Mouse (Mus musculus): Measurements from ENCODE around the gene Erv3. TPM values are rescaled to one million over a fixed set of nuclear protein-coding genes. Genes with fewer than 3 reads are reported as not detected.

Erv3 gene
- polyA plus RNA-seq, 1 experiment from 2014 or later = not detected

DNA sequence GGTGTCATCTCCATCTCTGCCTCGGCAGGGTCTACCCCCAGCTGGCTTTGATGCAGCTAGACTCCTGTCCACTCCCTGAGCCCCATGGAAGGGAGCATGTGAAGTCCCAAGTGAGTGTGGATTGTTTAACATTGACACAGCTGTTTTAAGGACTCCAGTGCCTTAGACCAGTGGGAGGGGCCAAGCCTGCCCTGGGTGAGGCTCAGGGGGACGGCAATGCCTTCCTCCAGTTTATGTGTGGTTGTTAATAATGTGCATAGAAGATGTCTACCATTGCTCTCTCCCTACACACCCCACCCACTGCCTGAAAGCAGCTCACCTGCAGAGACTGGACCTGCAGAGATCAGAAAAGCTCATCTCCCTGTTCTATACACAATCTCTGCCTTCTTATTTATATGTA lies 35.6 kb downstream of the Erv3 start:
- DNase-seq (no peak), ATAC-seq (no peak)
- 27% methylated on average over 2 of the region's 2 CpGs for WGBS (ENCODE audit: insufficient replicate concordance)
- H3K27me3 ChIP-seq (ENCODE audit: insufficient read depth, low read length) = no peaks in the 10 kb centered on the region
- no peaks in the 10 kb centered on the region for H3K9me3 ChIP-seq (ENCODE audit: low read length)
- no peak overlapping the region for H3K27ac ChIP-seq (ENCODE audit: low read depth)
- no peak overlapping the region for H3K9ac ChIP-seq (replicated peaks)
- TF ChIP-seq CTCF (IDR thresholded peaks at IDR 0.05; ENCODE audit: low read depth) = no peak
- no peak for TF ChIP-seq EP300 (IDR thresholded peaks at IDR 0.05; ENCODE audit: low read depth)
- no peak overlapping the region for H3K4me2 ChIP-seq (ENCODE audit: low read depth, low read length)
- no peak overlapping the region for H3K4me3 ChIP-seq (ENCODE audit: low read depth, low read length)
- H3K36me3 ChIP-seq (replicated peaks; ENCODE audit: insufficient read depth, low read length) = no peaks in the 10 kb centered on the region
- peaks cover 33% of the 10 kb centered on the region for H3K4me1 ChIP-seq (ENCODE audit: insufficient read depth)

DNA sequence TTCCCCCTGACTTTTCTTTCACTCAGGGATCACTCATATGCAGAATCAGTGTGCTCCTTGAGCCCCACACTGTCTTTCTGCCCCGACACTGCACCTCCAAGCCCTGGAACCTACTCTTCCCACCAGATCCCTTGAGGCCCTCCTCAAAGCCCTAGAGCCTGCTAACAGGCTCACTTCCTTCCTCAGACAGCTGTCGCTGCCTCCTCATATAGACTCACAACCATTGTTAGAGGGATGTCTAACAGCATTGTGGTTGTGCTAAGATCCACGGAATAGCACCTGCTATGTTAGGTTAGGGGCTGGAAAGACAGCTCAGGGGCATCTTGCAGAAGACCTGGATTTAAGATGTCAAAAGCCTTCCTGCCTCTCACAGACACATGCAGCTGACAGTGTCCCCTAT lies 37.1 kb downstream of the Erv3 start:
- Histone ChIP-seq H3K9ac (replicated peaks) (no peak overlapping the region), H3K9me3 (ENCODE audit: low read length) (no peaks in the 10 kb centered on the region), H3K4me3 (ENCODE audit: low read depth, low read length) (no peak overlapping the region), H3K27me3 (ENCODE audit: insufficient read depth, low read length) (no peaks in the 10 kb centered on the region), H3K4me1 (ENCODE audit: insufficient read depth) (peaks cover 33% of the 10 kb centered on the region), H3K4me2 (ENCODE audit: low read depth, low read length) (no peak overlapping the region), H3K27ac (ENCODE audit: low read depth) (no peak overlapping the region), H3K36me3 (replicated peaks; ENCODE audit: insufficient read depth, low read length) (no peaks in the 10 kb centered on the region)
- no peak for DNase-seq
- TF ChIP-seq EP300 (IDR thresholded peaks at IDR 0.05; ENCODE audit: low read depth) = no peak
- no peak for TF ChIP-seq CTCF (IDR thresholded peaks at IDR 0.05; ENCODE audit: low read depth)
- no peak for ATAC-seq
- 49% methylated on average over 3 of the region's 3 CpGs for WGBS (ENCODE audit: insufficient replicate concordance)

- DNase-seq (no peak), ATAC-seq (no peak)
- no peaks in the 10 kb centered on the region for H3K27me3 ChIP-seq (ENCODE audit: insufficient read depth, low read length)
- 75% methylated on average over 3 of the region's 3 CpGs for WGBS (ENCODE audit: insufficient replicate concordance)
- no peak overlapping the region for H3K4me3 ChIP-seq (ENCODE audit: low read depth, low read length)
- no peaks in the 10 kb centered on the region for H3K9me3 ChIP-seq (ENCODE audit: low read length)
- no peaks in the 10 kb centered on the region for H3K36me3 ChIP-seq (replicated peaks; ENCODE audit: insufficient read depth, low read length)
- TF ChIP-seq EP300 (IDR thresholded peaks at IDR 0.05; ENCODE audit: low read depth) (no peak), CTCF (IDR thresholded peaks at IDR 0.05; ENCODE audit: low read depth) (no peak)
- H3K9ac ChIP-seq (replicated peaks) = no peak overlapping the region
- no peak overlapping the region for H3K4me2 ChIP-seq (ENCODE audit: low read depth, low read length)
- peaks cover 28% of the 10 kb centered on the region for H3K4me1 ChIP-seq (ENCODE audit: insufficient read depth)
- H3K27ac ChIP-seq (ENCODE audit: low read depth) = no peak overlapping the region
Measured at GRCm38 (mm10) chr2:131821708-131821990, 37.9 kb downstream of the Erv3 start.

GRCm38 (mm10) chr2:131820932-131821707 lies 38.4 kb downstream of the Erv3 start:
- 27% methylated on average over 6 of the region's 6 CpGs for WGBS (ENCODE audit: insufficient replicate concordance)
- no peak overlapping the region for H3K9ac ChIP-seq (replicated peaks)
- DNase-seq (peak; percentile 90), ATAC-seq (no peak)
- H3K27me3 ChIP-seq (ENCODE audit: insufficient read depth, low read length) = no peaks in the 10 kb centered on the region
- H3K4me3 ChIP-seq (ENCODE audit: low read depth, low read length) = no peak overlapping the region
- H3K4me1 ChIP-seq (ENCODE audit: insufficient read depth) = peaks cover 23% of the 10 kb centered on the region
- no peaks in the 10 kb centered on the region for H3K36me3 ChIP-seq (replicated peaks; ENCODE audit: insufficient read depth, low read length)
- H3K27ac ChIP-seq (ENCODE audit: low read depth) = no peak overlapping the region
- H3K4me2 ChIP-seq (ENCODE audit: low read depth, low read length) = no peak overlapping the region
- H3K9me3 ChIP-seq (ENCODE audit: low read length) = no peaks in the 10 kb centered on the region
- peak; percentile 81 for TF ChIP-seq CTCF (IDR thresholded peaks at IDR 0.05; ENCODE audit: low read depth)
- 0 out of 2 replicates have a peak, but pooled peaks have one; percentile 25 for TF ChIP-seq EP300 (IDR thresholded peaks at IDR 0.05; ENCODE audit: low read depth)

GRCm38 (mm10) chr2:131820088-131820675 lies 39.4 kb downstream of the Erv3 start:
- H3K9me3 ChIP-seq (ENCODE audit: low read length) = no peaks in the 10 kb centered on the region
- WGBS (ENCODE audit: insufficient replicate concordance) = 16% methylated on average over 14 of the region's 14 CpGs
- TF ChIP-seq CTCF (IDR thresholded peaks at IDR 0.05; ENCODE audit: low read depth) = peak; percentile 96
- TF ChIP-seq EP300 (IDR thresholded peaks at IDR 0.05; ENCODE audit: low read depth) = no peak
- DNase-seq (peak; percentile 88), ATAC-seq (peak; percentile 71)
- no peaks in the 10 kb centered on the region for H3K27me3 ChIP-seq (ENCODE audit: insufficient read depth, low read length)
- H3K4me2 ChIP-seq (ENCODE audit: low read depth, low read length) = peak overlapping the region; percentile 60
- H3K27ac ChIP-seq (ENCODE audit: low read depth) = no peak overlapping the region
- H3K9ac ChIP-seq (replicated peaks) = no peak overlapping the region
- no peak overlapping the region for H3K4me3 ChIP-seq (ENCODE audit: low read depth, low read length)
- H3K4me1 ChIP-seq (ENCODE audit: insufficient read depth) = peaks cover 17% of the 10 kb centered on the region
- no peaks in the 10 kb centered on the region for H3K36me3 ChIP-seq (replicated peaks; ENCODE audit: insufficient read depth, low read length)

DNA sequence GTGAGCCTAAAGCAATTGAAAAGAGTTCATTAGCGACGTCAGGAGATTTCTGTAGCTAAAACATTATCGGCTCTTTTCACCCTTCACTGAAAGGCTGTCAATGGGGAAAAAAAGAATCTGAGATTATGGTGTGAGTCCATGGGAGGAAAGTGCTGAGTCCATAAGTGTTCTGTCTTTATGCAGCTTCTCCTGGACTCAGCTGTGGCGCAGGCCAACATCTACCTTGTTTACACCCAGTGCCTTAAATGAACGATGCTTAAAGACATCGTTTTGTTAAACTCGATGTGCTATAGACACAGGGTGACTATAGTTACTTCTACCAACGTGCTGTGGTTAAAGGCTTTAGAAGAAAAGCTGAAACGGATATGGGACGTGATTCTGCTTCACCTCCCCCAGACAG lies 45.2 kb downstream of the Erv3 start:
- no peaks in the 10 kb centered on the region for H3K4me1 ChIP-seq (ENCODE audit: insufficient read depth)
- DNase-seq = no peak
- no peak overlapping the region for H3K4me3 ChIP-seq (ENCODE audit: low read depth, low read length)
- no peak overlapping the region for H3K9ac ChIP-seq (replicated peaks)
- 76% methylated on average over 10 of the region's 10 CpGs for WGBS (ENCODE audit: insufficient replicate concordance)
- no peaks in the 10 kb centered on the region for H3K9me3 ChIP-seq (ENCODE audit: low read length)
- H3K27ac ChIP-seq (ENCODE audit: low read depth) = no peak overlapping the region
- no peak for ATAC-seq
- peaks cover 7% of the 10 kb centered on the region for H3K27me3 ChIP-seq (ENCODE audit: insufficient read depth, low read length)
- H3K4me2 ChIP-seq (ENCODE audit: low read depth, low read length) = no peak overlapping the region
- no peak for TF ChIP-seq EP300 (IDR thresholded peaks at IDR 0.05; ENCODE audit: low read depth)
- TF ChIP-seq CTCF (IDR thresholded peaks at IDR 0.05; ENCODE audit: low read depth) = no peak
- H3K36me3 ChIP-seq (replicated peaks; ENCODE audit: insufficient read depth, low read length) = no peaks in the 10 kb centered on the region
